Mouse (Mus musculus): ENCODE measurements around the gene Plvap.
A peak's percentile ranks its signal among the peaks of the same experiment; 100 is the strongest.
"Not testable (repeated sequence)": the region's sequence is repeated elsewhere in the genome, so short reads cannot be mapped to it uniquely, and the experiment has no call there.

Plvap gene

GRCm38 (mm10) chr8:71511644-71512043, at the start of gene Plvap:
Gene Plvap (minus strand): TSS chr8:71511752.
- no peak for DNase-seq (ENCODE audit: low spot score in 2 of 2)

GRCm38 (mm10) chr8:71560765-71561164, 49.2 kb upstream of the Plvap start:
- no peak for DNase-seq (ENCODE audit: low spot score in 2 of 2)

DNA sequence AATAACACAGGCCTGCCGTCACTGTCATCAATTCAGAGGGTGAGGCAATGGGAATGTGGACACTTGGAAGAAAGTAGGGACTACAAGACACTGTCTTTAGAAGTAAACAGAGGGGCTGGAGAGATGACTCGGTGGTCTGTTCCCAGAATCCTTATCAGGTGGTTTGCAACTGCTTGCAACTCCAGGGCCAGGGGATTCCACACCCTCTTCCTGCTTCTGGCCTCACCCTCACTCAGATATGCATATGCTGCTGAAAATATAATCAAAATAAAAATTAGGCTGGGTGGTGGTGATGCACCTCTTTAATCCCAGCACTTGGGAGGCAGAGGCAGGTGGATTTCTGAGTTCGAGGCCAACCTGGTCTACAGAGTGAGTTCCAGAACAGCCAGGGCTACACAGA, 48.5 kb upstream of the Plvap start:
- no peak for DNase-seq (ENCODE audit: low spot score in 2 of 2)

- DNase-seq (ENCODE audit: low spot score in 2 of 2): no peak
Observed at GRCm38 (mm10) chr8:71558958-71559690, 47.6 kb upstream of the Plvap start.

- DNase-seq (ENCODE audit: low spot score in 2 of 2): no peak
Observed at GRCm38 (mm10) chr8:71558071-71558957, 46.8 kb upstream of the Plvap start, which contains the start of gene Tmem221. Gene Tmem221 (minus strand): TSS chr8:71558871.

- DNase-seq (ENCODE audit: low spot score in 2 of 2): no peak
Observed at GRCm38 (mm10) chr8:71554644-71555043, 43.1 kb upstream of the Plvap start.

- DNase-seq (ENCODE audit: low spot score in 2 of 2): no peak
Observed at GRCm38 (mm10) chr8:71554001-71554400, 42.4 kb upstream of the Plvap start.

GRCm38 (mm10) chr8:71552770-71553169, 41.2 kb upstream of the Plvap start:
- DNase-seq (ENCODE audit: low spot score in 2 of 2): no peak

DNA sequence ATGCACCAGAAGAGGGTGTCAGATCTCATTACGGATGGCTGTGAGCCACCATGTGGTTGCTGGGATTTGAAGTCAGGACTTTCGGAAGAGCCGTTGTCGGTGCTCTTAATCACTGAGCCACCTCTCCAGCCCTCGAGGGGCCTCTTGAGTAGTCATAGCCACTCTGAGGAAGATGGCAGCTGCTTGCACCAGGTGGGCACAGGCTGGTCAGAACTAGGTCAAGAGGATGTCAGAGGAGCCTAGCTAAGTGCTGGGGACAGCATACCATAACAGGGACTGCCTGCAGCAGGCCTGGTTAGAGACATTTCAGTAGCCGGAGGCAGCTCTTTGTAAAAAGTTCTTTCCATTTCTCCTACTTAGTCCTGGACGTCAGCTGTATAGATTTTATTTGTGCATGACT, 39.2 kb upstream of the Plvap start:
- no peak for DNase-seq (ENCODE audit: low spot score in 2 of 2)

GRCm38 (mm10) chr8:71547590-71547989, 36.0 kb upstream of the Plvap start:
- no peak for DNase-seq (ENCODE audit: low spot score in 2 of 2)

- no peak for DNase-seq (ENCODE audit: low spot score in 2 of 2)
Observed at GRCm38 (mm10) chr8:71545053-71545452, 33.5 kb upstream of the Plvap start.

- no peak for DNase-seq (ENCODE audit: low spot score in 2 of 2)
Observed at GRCm38 (mm10) chr8:71543755-71544154, 32.2 kb upstream of the Plvap start.

DNA sequence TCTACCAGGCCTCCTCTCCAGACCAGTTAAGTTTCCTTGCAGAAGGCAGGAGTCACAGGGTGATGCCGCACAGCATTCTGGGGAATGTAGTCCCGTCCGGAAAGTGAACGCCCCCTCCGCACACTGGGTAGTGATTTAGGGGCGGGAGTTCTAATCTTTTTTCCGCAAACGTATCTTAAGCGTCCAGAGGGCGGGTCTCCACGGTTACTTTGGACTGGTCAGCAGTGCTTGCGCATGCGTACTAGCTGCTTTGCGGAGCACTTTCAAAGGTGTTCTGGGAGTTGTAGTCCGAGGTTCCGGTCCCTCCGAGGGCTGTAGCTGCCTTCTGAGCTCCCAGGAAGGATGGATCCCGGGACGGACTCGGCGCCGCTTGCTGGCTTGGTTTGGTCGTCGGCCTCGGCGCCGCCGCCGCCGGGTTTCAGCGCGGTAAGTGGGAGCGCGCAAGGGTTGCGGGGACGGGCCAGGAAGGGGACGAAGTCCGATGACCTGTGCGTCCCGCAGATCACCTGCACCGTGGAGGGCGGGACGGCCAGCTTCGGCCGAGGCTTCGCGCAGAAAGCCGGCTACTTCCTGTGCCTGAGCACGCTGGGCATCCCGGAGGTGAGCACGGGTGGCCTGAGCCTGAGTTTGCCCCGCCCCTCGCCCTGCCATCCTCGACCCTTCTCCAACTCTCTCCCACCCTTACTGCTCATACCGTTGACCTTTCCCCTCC, 31.2 kb upstream of the Plvap start, which contains the start of gene Mvb12a:
TSS of gene Mvb12a (plus strand) at position 291 of the 712 bp plus-strand sequence.
- peak; percentile 98 to 99 for DNase-seq (ENCODE audit: low spot score in 2 of 2)

DNA sequence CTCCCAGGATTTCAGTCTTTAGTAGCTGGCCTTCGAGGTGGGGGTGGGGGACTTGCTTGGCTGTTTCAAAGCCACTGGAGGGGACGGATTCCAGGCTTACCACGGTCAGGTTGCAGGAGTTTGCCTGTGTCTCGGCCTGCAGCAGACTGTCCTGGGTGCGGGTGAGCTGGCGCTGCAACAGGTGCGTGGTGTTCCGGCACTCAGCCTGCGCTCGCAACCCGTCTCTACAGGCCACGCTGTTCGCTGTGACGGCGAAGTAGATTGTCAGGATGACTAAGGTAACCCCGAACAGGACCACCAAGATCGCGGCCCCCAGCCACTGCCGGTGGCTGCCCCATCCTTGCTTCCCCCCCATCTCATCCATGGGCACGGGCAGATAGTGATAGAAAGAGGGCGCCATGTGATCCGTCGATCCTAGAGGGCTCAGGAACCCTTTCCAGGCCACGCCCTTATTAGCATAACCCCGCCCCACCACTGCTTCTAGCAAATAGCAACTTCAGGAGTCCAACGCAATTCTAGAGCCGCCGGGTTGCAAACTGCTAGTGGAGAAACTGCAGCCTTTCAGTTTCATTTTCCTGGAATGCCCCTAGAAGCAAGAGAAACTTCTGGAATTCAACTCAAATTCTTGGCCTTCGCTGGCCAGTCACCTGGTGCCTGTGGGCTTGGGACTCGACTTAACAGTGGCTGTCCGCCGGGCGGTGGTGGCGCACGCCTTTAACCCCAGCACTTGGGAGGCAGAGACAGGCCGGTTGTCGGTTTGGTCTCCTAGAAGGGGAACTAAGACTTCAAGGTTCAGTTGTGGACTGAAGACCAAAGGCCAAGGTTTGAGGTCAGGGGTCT, 25.7 kb upstream of the Plvap start, which contains the start of gene Bst2:
TSS of gene Bst2 (minus strand) at position 429 of the 840 bp plus-strand sequence.
- peak; percentile 63 to 66 for DNase-seq (ENCODE audit: low spot score in 2 of 2)

GRCm38 (mm10) chr8:71535663-71536062, 24.1 kb upstream of the Plvap start:
- no peak for DNase-seq (ENCODE audit: low spot score in 2 of 2)

DNA sequence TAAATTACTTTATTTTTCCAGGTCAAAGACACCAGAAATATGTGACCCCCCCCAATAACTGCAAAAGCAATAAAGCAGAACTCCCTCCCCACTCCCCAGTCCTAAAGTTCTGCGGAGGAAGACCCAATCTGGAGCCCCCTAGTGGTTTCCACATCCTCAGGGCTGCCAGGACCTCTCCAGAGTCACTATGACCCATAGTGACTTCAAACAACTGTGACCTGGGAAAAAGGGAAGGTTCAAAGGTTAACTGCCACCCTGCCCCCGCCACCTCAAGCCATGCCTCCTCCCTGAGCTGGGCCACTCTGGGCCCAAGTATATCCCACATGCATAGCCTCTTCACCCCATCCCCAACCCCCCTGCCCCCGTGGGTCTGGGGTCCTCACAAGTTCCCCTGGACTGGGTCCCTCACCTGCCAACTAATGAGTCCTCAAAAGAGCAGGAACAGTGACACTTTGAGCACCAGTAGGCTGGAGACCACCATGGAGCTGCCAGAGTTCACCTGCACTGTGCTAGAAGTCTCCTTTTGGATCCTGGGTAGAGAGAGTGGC, 22.8 kb upstream of the Plvap start:
- DNase-seq (ENCODE audit: low spot score in 2 of 2): no peak

DNA sequence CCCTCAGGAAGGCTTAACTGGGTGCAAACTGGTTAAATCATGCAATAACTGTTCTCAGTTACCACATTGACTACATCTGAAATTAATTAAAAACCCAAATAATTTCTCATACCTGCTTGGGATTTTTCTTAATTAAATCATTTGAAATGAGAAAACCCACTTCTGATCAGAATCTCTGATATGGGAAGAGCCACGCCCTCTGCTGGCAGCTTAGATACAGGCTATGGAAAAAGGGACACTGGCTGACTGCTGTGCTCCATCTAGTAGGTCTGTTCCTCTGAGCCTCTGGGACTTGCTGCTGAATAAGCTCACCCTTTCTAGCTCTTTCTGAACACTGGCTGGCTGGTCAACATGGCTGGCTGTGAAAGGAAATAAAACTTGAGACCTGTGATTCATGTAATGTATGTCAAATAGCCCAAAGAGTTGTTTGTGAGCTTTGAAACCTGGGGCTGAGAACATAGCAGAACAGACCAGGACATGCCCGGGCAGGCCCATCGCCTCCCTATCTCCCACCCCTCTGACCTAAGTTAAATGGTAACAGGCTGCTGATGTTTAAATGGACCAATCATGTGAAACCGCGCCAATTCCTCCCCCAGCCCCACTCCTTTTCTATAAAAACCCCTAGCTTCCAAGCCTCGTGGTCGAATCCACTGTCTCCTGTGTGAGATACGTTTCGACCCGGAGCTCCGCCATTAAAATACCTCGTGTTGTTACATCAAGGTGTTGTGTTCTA, 19.3 kb upstream of the Plvap start:
- DNase-seq (ENCODE audit: low spot score in 2 of 2): not testable (repeated sequence)

- DNase-seq (ENCODE audit: low spot score in 2 of 2): no peak
Observed at GRCm38 (mm10) chr8:71528362-71529073, 17.0 kb upstream of the Plvap start.

GRCm38 (mm10) chr8:71527162-71527870, 15.8 kb upstream of the Plvap start:
- DNase-seq (ENCODE audit: low spot score in 2 of 2): no peak

Measured in right cerebral cortex, postnatal 10 days (tissue).